Mouse (Mus musculus) lung, embryonic 14.5 days (tissue): ENCODE measurements at regions not wholly inside any gene's neighbourhood (a gene's known extent, or its start where the extent isn't known, plus 50 kb on each side); places are given as distances from the start of the nearest gene placed in this dataset.

Experiments used
- ATAC-seq: fragments of 200-750 bp; cut with Nextera tagmentation; 2 replicates; pipeline ENCODE4 v1.8.0; 2017; ENCODE audit warnings: mild to moderate bottlenecking, moderate TSS enrichment, moderate library complexity; ENCODE audit not compliant: insufficient read depth
- DNase-seq: peaks from one replicate; pipeline ENCODE4 v3.0.0-alpha.2; 2015
- H3K27ac ChIP-seq: fragments of 300-500 bp; sonication (generic); 2 replicates; pipeline ENCODE4 v1.5.1; 2014; ENCODE audit warnings: low read depth, mild to moderate bottlenecking, moderate library complexity
- H3K27me3 ChIP-seq: fragments of 300-500 bp; sonication (generic); 2 replicates; pipeline ENCODE4 v1.6.1; 2014; ENCODE audit warnings: low read length, control low read depth; ENCODE audit not compliant: insufficient read depth
- H3K36me3 ChIP-seq: fragments of 300-500 bp; sonication (generic); 2 replicates; pipeline ENCODE4 v1.6.1; 2014; ENCODE audit warnings: control low read depth; ENCODE audit not compliant: insufficient read depth
- H3K4me1 ChIP-seq: fragments of 300-500 bp; sonication (generic); 2 replicates; pipeline ENCODE4 v1.6.1; 2014; ENCODE audit warnings: antibody characterized with exemption, control low read depth; ENCODE audit not compliant: insufficient read depth
- H3K4me2 ChIP-seq: fragments of 300-500 bp; sonication (generic); 2 replicates; pipeline ENCODE4 v1.6.1; 2014; ENCODE audit warnings: mild to moderate bottlenecking
- H3K4me3 ChIP-seq: fragments of 300-500 bp; sonication (generic); 2 replicates; pipeline ENCODE4 v1.5.1; 2014; ENCODE audit warnings: low read depth, low read length
- H3K9ac ChIP-seq: fragments of 300-500 bp; sonication (generic); 2 replicates; pipeline ENCODE4 v1.6.1; 2014
- H3K9me3 ChIP-seq: fragments of 300-500 bp; sonication (generic); 2 replicates; pipeline ENCODE4 v1.6.1; 2016; ENCODE audit warnings: low read depth, low read length, control low read depth
- CTCF ChIP-seq: IDR thresholded peaks from 2 replicates; pipeline ENCODE4 v1.5.1; 2016; ENCODE audit warnings: antibody characterized with exemption, low read depth
- WGBS: fragments of 180-500 bp; shearing (Covaris S2); extraction: QIAGEN DNeasy Blood & Tissue Kit; methylation state at CpG from one replicate; pipeline ENCODE4 v1.1.7; 2014; 5-methylcytosine and 5-hydroxymethylcytosine counted together

GRCm38 (mm10) chrX:163181588-163181987 lies 217.2 kb upstream of the S100g start:
- no peak for ATAC-seq
- WGBS, result 90% methylated on average over 3 of the region's 3 CpGs
- no peak overlapping the region for H3K4me2 ChIP-seq

GRCm38 (mm10) chrX:163164810-163165209 lies 200.4 kb upstream of the S100g start:
- no peaks in the 10 kb centered on the region for H3K27me3 ChIP-seq
- DNase-seq, result peak; percentile 1
- H3K4me1 ChIP-seq, result no peaks in the 10 kb centered on the region
- H3K4me3 ChIP-seq, result no peak overlapping the region
- H3K9ac ChIP-seq, result no peak overlapping the region
- no peak overlapping the region for H3K4me2 ChIP-seq
- no peaks in the 10 kb centered on the region for H3K9me3 ChIP-seq
- H3K36me3 ChIP-seq, result no peaks in the 10 kb centered on the region
- no peak for TF ChIP-seq CTCF
- 75% methylated on average over 2 of the region's 2 CpGs for WGBS
- H3K27ac ChIP-seq, result no peak overlapping the region
- no peak for ATAC-seq

More at GRCm38 (mm10) chrX:163181588-163181987, 217.2 kb upstream of the S100g start:
- no peaks in the 10 kb centered on the region for H3K27me3 ChIP-seq
- no peak overlapping the region for H3K9ac ChIP-seq
- no peak overlapping the region for H3K27ac ChIP-seq
- no peaks in the 10 kb centered on the region for H3K4me1 ChIP-seq
- peak; percentile 6; the same call in 1 of the 2 replicates for TF ChIP-seq CTCF
- DNase-seq, result no peak
- no peak overlapping the region for H3K4me3 ChIP-seq
- H3K9me3 ChIP-seq, result no peaks in the 10 kb centered on the region
- H3K36me3 ChIP-seq, result no peaks in the 10 kb centered on the region

GRCm38 (mm10) chrX:163155251-163155650 lies 190.9 kb upstream of the S100g start:
- Histone ChIP-seq H3K9ac (no peak overlapping the region), H3K4me1 (no peaks in the 10 kb centered on the region), H3K27ac (no peak overlapping the region), H3K36me3 (no peaks in the 10 kb centered on the region), H3K4me2 (no peak overlapping the region), H3K4me3 (no peak overlapping the region), H3K9me3 (no peaks in the 10 kb centered on the region), H3K27me3 (no peaks in the 10 kb centered on the region)
- ATAC-seq (no peak), DNase-seq (no peak)
- WGBS, result 63% methylated on average over 5 of the region's 5 CpGs
- TF ChIP-seq CTCF, result no peak

GRCm38 (mm10) chrX:163151970-163152369 lies 187.6 kb upstream of the S100g start:
- H3K4me1 ChIP-seq, result no peaks in the 10 kb centered on the region
- no peak for ATAC-seq
- 59% methylated on average over 2 of the region's 2 CpGs for WGBS
- H3K9ac ChIP-seq, result no peak overlapping the region
- H3K27ac ChIP-seq, result no peak overlapping the region
- TF ChIP-seq CTCF, result no peak
- no peaks in the 10 kb centered on the region for H3K27me3 ChIP-seq
- no peak overlapping the region for H3K4me3 ChIP-seq
- no peaks in the 10 kb centered on the region for H3K36me3 ChIP-seq
- no peak for DNase-seq
- H3K9me3 ChIP-seq, result no peaks in the 10 kb centered on the region
- no peak overlapping the region for H3K4me2 ChIP-seq

- Histone ChIP-seq H3K36me3 (no peaks in the 10 kb centered on the region), H3K27me3 (no peaks in the 10 kb centered on the region), H3K27ac (no peak overlapping the region), H3K9ac (no peak overlapping the region), H3K9me3 (no peaks in the 10 kb centered on the region), H3K4me1 (no peaks in the 10 kb centered on the region), H3K4me3 (no peak overlapping the region), H3K4me2 (no peak overlapping the region)
- DNase-seq, result no peak
- ATAC-seq, result no peak
- TF ChIP-seq CTCF, result no peak
- 57% methylated on average over 3 of the region's 3 CpGs for WGBS
Observed at GRCm38 (mm10) chrX:163144475-163144874, 180.1 kb upstream of the S100g start.

GRCm38 (mm10) chrX:163139475-163139874 lies 175.1 kb upstream of the S100g start:
- H3K9ac ChIP-seq, result no peak overlapping the region
- H3K4me1 ChIP-seq, result no peaks in the 10 kb centered on the region
- no peaks in the 10 kb centered on the region for H3K36me3 ChIP-seq
- no peak overlapping the region for H3K4me2 ChIP-seq
- H3K27me3 ChIP-seq, result no peaks in the 10 kb centered on the region
- H3K9me3 ChIP-seq, result no peaks in the 10 kb centered on the region
- TF ChIP-seq CTCF, result no peak
- DNase-seq (no peak), ATAC-seq (no peak)
- H3K4me3 ChIP-seq, result no peak overlapping the region
- WGBS, result 62% methylated on average over 1 of the region's 1 CpGs
- H3K27ac ChIP-seq, result no peak overlapping the region

- Histone ChIP-seq H3K9ac (no peak overlapping the region), H3K4me1 (no peaks in the 10 kb centered on the region), H3K36me3 (no peaks in the 10 kb centered on the region), H3K4me3 (no peak overlapping the region), H3K4me2 (no peak overlapping the region), H3K27me3 (no peaks in the 10 kb centered on the region), H3K9me3 (no peaks in the 10 kb centered on the region), H3K27ac (no peak overlapping the region)
- TF ChIP-seq CTCF, result no peak
- DNase-seq, result no peak
- WGBS, result 86% methylated on average over 1 of the region's 1 CpGs
- no peak for ATAC-seq
Observed at GRCm38 (mm10) chrX:163128626-163129025, 164.2 kb upstream of the S100g start.

- H3K4me2 ChIP-seq, result no peak overlapping the region
- no peak overlapping the region for H3K9ac ChIP-seq
- WGBS, result 77% methylated on average over 5 of the region's 5 CpGs
- H3K4me3 ChIP-seq, result no peak overlapping the region
- no peak for DNase-seq
- no peak for TF ChIP-seq CTCF
- no peaks in the 10 kb centered on the region for H3K4me1 ChIP-seq
- no peak for ATAC-seq
- H3K36me3 ChIP-seq, result no peaks in the 10 kb centered on the region
- no peak overlapping the region for H3K27ac ChIP-seq
- H3K27me3 ChIP-seq, result no peaks in the 10 kb centered on the region
- H3K9me3 ChIP-seq, result no peaks in the 10 kb centered on the region
Observed at GRCm38 (mm10) chrX:163117681-163118393, 153.4 kb upstream of the S100g start.
